Mouse (Mus musculus) heart, postnatal 0 days (tissue): Measurements from ENCODE around the gene Ptbp2. TPM values are rescaled to one million over a fixed set of nuclear protein-coding genes. Genes with fewer than 3 reads are reported as not detected.

ENCODE experiments used
- ATAC-seq: fragments of 200-750 bp; cut with Nextera tagmentation; 2 replicates; pipeline ENCODE4 v1.8.0; 2017; ENCODE audit warnings: low read depth, moderate number of reproducible peaks, moderate library complexity; ENCODE audit not compliant: insufficient read depth
- DNase-seq: peaks from one replicate; pipeline ENCODE4 v3.0.0-alpha.2; 2016; ENCODE audit warnings: low spot score
- H3K27ac ChIP-seq: fragments of 300-500 bp; sonication (generic); 2 replicates; pipeline ENCODE4 v1.5.1; 2014; ENCODE audit warnings: low read depth, mild to moderate bottlenecking
- H3K27me3 ChIP-seq: fragments of 300-500 bp; sonication (generic); 2 replicates; pipeline ENCODE4 v1.6.1; 2014; ENCODE audit warnings: low read length, mixed read lengths; ENCODE audit not compliant: control insufficient read depth, insufficient read depth
- H3K36me3 ChIP-seq: fragments of 300-500 bp; sonication (generic); replicated peaks from 2 replicates; pipeline ENCODE4 v1.6.1; 2014; ENCODE audit warnings: low read length, mixed read lengths; ENCODE audit not compliant: control insufficient read depth, insufficient read depth
- H3K4me1 ChIP-seq: fragments of 300-500 bp; sonication (generic); 2 replicates; pipeline ENCODE4 v1.6.1; 2014; ENCODE audit warnings: antibody characterized with exemption; ENCODE audit not compliant: control insufficient read depth, insufficient read depth
- H3K4me2 ChIP-seq: fragments of 300-500 bp; sonication (generic); 2 replicates; pipeline ENCODE4 v1.6.1; 2014; ENCODE audit warnings: low read depth, mild to moderate bottlenecking, low read length, moderate library complexity
- H3K4me3 ChIP-seq: fragments of 300-500 bp; sonication (generic); 2 replicates; pipeline ENCODE4 v1.5.1; 2014; ENCODE audit warnings: low read depth, low read length
- H3K9ac ChIP-seq: fragments of 300-500 bp; sonication (generic); replicated peaks from 2 replicates; pipeline ENCODE4 v1.6.1; 2014; ENCODE audit warnings: low read depth, low read length, mixed read lengths
- H3K9me3 ChIP-seq: fragments of 300-500 bp; sonication (generic); replicated peaks from 2 replicates; pipeline ENCODE4 v1.6.1; 2016; ENCODE audit warnings: low read length; ENCODE audit not compliant: control insufficient read depth
- CTCF ChIP-seq: IDR thresholded peaks from 2 replicates; pipeline ENCODE4 v1.5.1; 2016; ENCODE audit warnings: antibody characterized with exemption, control low read depth, low read depth
- EP300 ChIP-seq: IDR thresholded peaks from 2 replicates; pipeline ENCODE4 v1.6.1; 2016; ENCODE audit warnings: antibody characterized with exemption, low read depth
- WGBS: fragments of 180-500 bp; shearing (Covaris S2); extraction: QIAGEN DNeasy Blood & Tissue Kit; methylation state at CpG from one replicate; pipeline ENCODE4 v1.1.7; 2014; 5-methylcytosine and 5-hydroxymethylcytosine counted together
- microRNA-seq: library from miRNA; unstranded; fragments of <30 nt; microRNA quantifications from one replicate; pipeline ENCODE4, GENCODE M21; 2016
- polyA plus RNA-seq: library from polyadenylated mRNA; unstranded; fragments of >200 nt; fragmentation: Nextera tagmentation; extraction: Ambion mirVana; gene quantifications from 2 replicates; pipeline ENCODE4 v1.2.1, GENCODE M21; 2015
- total RNA-seq: library from RNA; depleted of rRNA; stranded (reverse); fragments of >200 nt; gene quantifications from 2 replicates; pipeline ENCODE4 v1.2.3, GENCODE M21; 2014; ENCODE audit warnings: low replicate concordance

Ptbp2 gene
- total and polyA plus RNA-seq, 2 experiments from 2014 or later = 33.8 to 47.6 TPM

GRCm38 (mm10) chr3:119745801-119746200 is 38.5 kb downstream of the Ptbp2 start:
- no peak overlapping the region for H3K4me3 ChIP-seq
- no peak overlapping the region for H3K27ac ChIP-seq
- H3K27me3 ChIP-seq = no peaks in the 10 kb centered on the region
- no peak overlapping the region for H3K9ac ChIP-seq
- H3K4me2 ChIP-seq = no peak overlapping the region
- WGBS = 49% methylated on average over 1 of the region's 1 CpGs
- H3K36me3 ChIP-seq = peaks cover 27% of the 10 kb centered on the region
- peak; percentile 14 for DNase-seq
- no peaks in the 10 kb centered on the region for H3K9me3 ChIP-seq
- TF ChIP-seq EP300 = no peak
- TF ChIP-seq CTCF = no peak
- ATAC-seq = no peak
- no peaks in the 10 kb centered on the region for H3K4me1 ChIP-seq

GRCm38 (mm10) chr3:119729863-119730262 is 54.4 kb downstream of the Ptbp2 start:
- no peaks in the 10 kb centered on the region for H3K4me1 ChIP-seq
- no peak for ATAC-seq
- WGBS = 53% methylated on average over 2 of the region's 2 CpGs

GRCm38 (mm10) chr3:119712066-119712465 is 72.2 kb downstream of the Ptbp2 start:
- H3K36me3 ChIP-seq = no peaks in the 10 kb centered on the region
- ATAC-seq = no peak
- H3K27me3 ChIP-seq = no peaks in the 10 kb centered on the region
- TF ChIP-seq CTCF (no peak), EP300 (no peak)
- WGBS = 91% methylated on average over 5 of the region's 5 CpGs
- H3K9me3 ChIP-seq = no peaks in the 10 kb centered on the region
- DNase-seq = no peak
- H3K4me2 ChIP-seq = no peak overlapping the region
- no peak overlapping the region for H3K9ac ChIP-seq
- H3K27ac ChIP-seq = no peak overlapping the region
- no peak overlapping the region for H3K4me3 ChIP-seq
- H3K4me1 ChIP-seq = no peaks in the 10 kb centered on the region

More at GRCm38 (mm10) chr3:119729863-119730262, 54.4 kb downstream of the Ptbp2 start:
- no peak overlapping the region for H3K4me2 ChIP-seq
- peaks cover 19% of the 10 kb centered on the region for H3K36me3 ChIP-seq
- H3K4me3 ChIP-seq = no peak overlapping the region
- DNase-seq = no peak
- TF ChIP-seq EP300 = no peak
- no peak overlapping the region for H3K27ac ChIP-seq
- no peaks in the 10 kb centered on the region for H3K9me3 ChIP-seq
- H3K9ac ChIP-seq = no peak overlapping the region
- H3K27me3 ChIP-seq = no peaks in the 10 kb centered on the region

- no peaks in the 10 kb centered on the region for H3K27me3 ChIP-seq
- WGBS = 93% methylated on average over 3 of the region's 3 CpGs
- H3K4me3 ChIP-seq = no peak overlapping the region
- no peak for ATAC-seq
- no peaks in the 10 kb centered on the region for H3K36me3 ChIP-seq
- no peaks in the 10 kb centered on the region for H3K4me1 ChIP-seq
- TF ChIP-seq EP300 (no peak), CTCF (no peak)
- no peak for DNase-seq
- no peak overlapping the region for H3K9ac ChIP-seq
- no peak overlapping the region for H3K27ac ChIP-seq
- no peaks in the 10 kb centered on the region for H3K9me3 ChIP-seq
- H3K4me2 ChIP-seq = no peak overlapping the region
These were observed 72.8 kb downstream of the Ptbp2 start for GRCm38 (mm10) chr3:119711503-119711902.

GRCm38 (mm10) chr3:119701467-119701866 is 82.8 kb downstream of the Ptbp2 start:
- Histone ChIP-seq H3K9ac (no peak overlapping the region), H3K36me3 (no peaks in the 10 kb centered on the region), H3K4me2 (no peak overlapping the region), H3K4me1 (no peaks in the 10 kb centered on the region), H3K4me3 (no peak overlapping the region), H3K9me3 (no peaks in the 10 kb centered on the region), H3K27me3 (no peaks in the 10 kb centered on the region), H3K27ac (no peak overlapping the region)
- DNase-seq (no peak), ATAC-seq (no peak)
- WGBS = 56% methylated on average over 3 of the region's 3 CpGs
- TF ChIP-seq EP300 = no peak
- TF ChIP-seq CTCF = no peak

- H3K27ac ChIP-seq = no peak overlapping the region
- H3K4me3 ChIP-seq = no peak overlapping the region
- H3K27me3 ChIP-seq = no peaks in the 10 kb centered on the region
- no peaks in the 10 kb centered on the region for H3K4me1 ChIP-seq
- WGBS = 72% methylated on average over 6 of the region's 6 CpGs
- TF ChIP-seq CTCF (no peak), EP300 (no peak)
- DNase-seq = no peak
- H3K9me3 ChIP-seq = no peaks in the 10 kb centered on the region
- H3K9ac ChIP-seq = no peak overlapping the region
- no peak for ATAC-seq
- H3K4me2 ChIP-seq = no peak overlapping the region
- H3K36me3 ChIP-seq = no peaks in the 10 kb centered on the region
These were observed 99.5 kb downstream of the Ptbp2 start for GRCm38 (mm10) chr3:119684741-119685140.

Small RNA genes within 50 kb of the gene (microRNA-seq; reads per million reads assigned to microRNA genes)
- not detected for gene Gm24744
